Mouse (Mus musculus) bone marrow macrophage, adult 2 months (primary cell): ENCODE data around the gene Ptprk.

ENCODE experiments used
- CTCF ChIP-seq: IDR thresholded peaks from 2 replicates; pipeline ENCODE4 v1.5.1; 2012; ENCODE audit warnings: low read depth, mild to moderate bottlenecking, low read length, moderate library complexity
- POLR2A ChIP-seq: IDR thresholded peaks from 2 replicates; pipeline ENCODE4 v1.6.1; 2012; ENCODE audit warnings: mild to moderate bottlenecking, low read depth, low read length, borderline replicate concordance

DNA sequence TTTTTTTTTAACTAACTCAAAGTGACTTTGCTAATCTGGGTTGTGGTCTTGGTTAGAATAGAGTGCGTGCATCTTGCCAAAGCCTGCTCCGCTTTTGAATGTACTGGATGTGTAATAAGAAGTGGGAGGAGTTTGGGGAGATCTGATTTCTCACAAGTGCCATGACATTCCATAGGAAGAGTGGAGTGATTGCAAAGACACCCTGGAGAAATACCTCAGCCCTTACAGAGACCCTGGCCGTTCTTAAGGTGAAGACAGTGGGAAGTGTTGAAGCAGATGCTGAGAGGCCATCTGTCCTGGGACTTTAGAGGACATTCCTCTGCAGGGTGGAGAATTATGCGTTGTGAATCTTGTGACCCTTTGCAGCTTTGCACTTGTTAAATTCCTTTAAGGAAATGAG lies 110.7 kb downstream of the Ptprk start:
- TF ChIP-seq CTCF = no peak
- no peak for TF ChIP-seq POLR2A
